Mouse (Mus musculus) hindbrain, embryonic 15.5 days (tissue): ENCODE data around the gene 2900026A02Rik. TPM values are rescaled to one million over a fixed set of nuclear protein-coding genes. Genes with fewer than 3 reads are reported as not detected.

Experiments used
- ATAC-seq: fragments of 200-750 bp; cut with Nextera tagmentation; 2 replicates; pipeline ENCODE4 v1.8.0; 2017; ENCODE audit warnings: low read depth, moderate number of reproducible peaks, moderate TSS enrichment; ENCODE audit not compliant: low FRiP score
- H3K27ac ChIP-seq: fragments of 300-500 bp; sonication (generic); replicated peaks from 2 replicates; pipeline ENCODE4 v1.5.1; 2015; ENCODE audit warnings: mild to moderate bottlenecking, inconsistent platforms
- H3K27me3 ChIP-seq: fragments of 300-500 bp; sonication (generic); 2 replicates; pipeline ENCODE4 v1.6.1; 2015; ENCODE audit warnings: control low read depth, inconsistent platforms
- H3K36me3 ChIP-seq: fragments of 300-500 bp; sonication (generic); 2 replicates; pipeline ENCODE4 v1.6.1; 2015; ENCODE audit warnings: control low read depth, inconsistent platforms
- H3K4me1 ChIP-seq: fragments of 300-500 bp; sonication (generic); replicated peaks from 2 replicates; pipeline ENCODE4 v1.6.1; 2015; ENCODE audit warnings: control low read depth, inconsistent platforms
- H3K4me2 ChIP-seq: fragments of 300-500 bp; sonication (generic); 2 replicates; pipeline ENCODE4 v1.6.1; 2015; ENCODE audit warnings: moderate library complexity, mild to moderate bottlenecking, inconsistent platforms
- H3K4me3 ChIP-seq: fragments of 300-500 bp; sonication (generic); 2 replicates; pipeline ENCODE4 v1.5.1; 2015; ENCODE audit warnings: mild to moderate bottlenecking, inconsistent platforms
- H3K9ac ChIP-seq: fragments of 300-500 bp; sonication (generic); 2 replicates; pipeline ENCODE4 v1.6.1; 2015; ENCODE audit warnings: inconsistent platforms
- H3K9me3 ChIP-seq: fragments of 300-500 bp; sonication (generic); 2 replicates; pipeline ENCODE4 v1.6.1; 2016; ENCODE audit warnings: control low read depth, inconsistent platforms
- WGBS: fragments of 180-500 bp; shearing (Covaris S2); methylation state at CpG from one replicate; pipeline ENCODE4 v1.1.7; 2015; 5-methylcytosine and 5-hydroxymethylcytosine counted together
- polyA plus RNA-seq: library from polyadenylated mRNA; unstranded; fragments of >200 nt; fragmentation: Nextera tagmentation; extraction: Ambion mirVana; gene quantifications from 2 replicates; pipeline ENCODE4 v1.2.1, GENCODE M21; 2015

2900026A02Rik gene
- polyA plus RNA-seq, 1 experiment from 2014 or later, result 3.9 TPM

DNA sequence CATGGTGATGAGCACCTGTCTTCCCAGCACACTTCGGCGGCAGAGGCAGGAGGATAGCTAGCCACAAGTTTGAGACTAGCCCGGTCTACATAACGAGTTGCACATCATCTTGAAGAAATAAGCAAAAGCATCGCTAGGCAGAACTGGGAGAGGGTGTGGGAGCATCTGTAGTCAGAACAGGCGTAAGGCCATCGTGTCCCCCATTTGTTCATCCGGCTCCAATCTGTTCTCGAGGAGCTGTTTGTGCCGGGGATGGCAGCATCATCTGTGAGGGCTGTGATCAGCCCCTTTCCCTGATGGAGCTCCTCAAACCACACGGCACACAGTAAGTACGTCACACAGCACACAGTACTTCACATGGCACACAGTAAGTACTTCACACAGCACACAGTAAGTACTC is 94.6 kb downstream of the 2900026A02Rik start:
- no peak overlapping the region for H3K27ac ChIP-seq
- 96% methylated on average over 12 of the region's 12 CpGs for WGBS
- H3K9me3 ChIP-seq, result no peaks in the 10 kb centered on the region; the same call in 1 of the 2 replicates
- no peak overlapping the region for H3K4me2 ChIP-seq
- no peak overlapping the region for H3K4me3 ChIP-seq
- H3K4me1 ChIP-seq, result no peaks in the 10 kb centered on the region
- no peak overlapping the region for H3K9ac ChIP-seq
- ATAC-seq, result no peak
- H3K36me3 ChIP-seq, result no peaks in the 10 kb centered on the region
- H3K27me3 ChIP-seq, result no peaks in the 10 kb centered on the region

DNA sequence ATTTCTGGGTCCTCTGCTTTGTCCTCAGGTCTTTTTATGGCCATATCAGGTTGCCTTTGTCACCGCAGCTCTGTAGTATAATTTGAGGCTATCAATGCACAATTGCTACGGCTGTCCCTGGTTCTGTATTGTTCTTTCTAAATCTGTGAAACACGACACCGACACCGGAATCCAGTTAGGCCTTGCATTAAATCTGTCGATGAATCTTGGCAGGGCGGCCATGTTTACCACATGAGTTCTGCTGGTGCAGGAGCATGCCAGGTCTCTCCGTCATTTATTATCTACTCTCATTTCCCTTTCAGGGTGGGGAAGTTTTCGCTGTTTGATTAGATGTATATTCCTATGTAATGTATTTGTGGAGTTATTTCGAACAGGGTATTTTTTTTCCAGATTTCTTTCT is 97.3 kb downstream of the 2900026A02Rik start:
- 79% methylated on average over 10 of the region's 10 CpGs for WGBS

DNA sequence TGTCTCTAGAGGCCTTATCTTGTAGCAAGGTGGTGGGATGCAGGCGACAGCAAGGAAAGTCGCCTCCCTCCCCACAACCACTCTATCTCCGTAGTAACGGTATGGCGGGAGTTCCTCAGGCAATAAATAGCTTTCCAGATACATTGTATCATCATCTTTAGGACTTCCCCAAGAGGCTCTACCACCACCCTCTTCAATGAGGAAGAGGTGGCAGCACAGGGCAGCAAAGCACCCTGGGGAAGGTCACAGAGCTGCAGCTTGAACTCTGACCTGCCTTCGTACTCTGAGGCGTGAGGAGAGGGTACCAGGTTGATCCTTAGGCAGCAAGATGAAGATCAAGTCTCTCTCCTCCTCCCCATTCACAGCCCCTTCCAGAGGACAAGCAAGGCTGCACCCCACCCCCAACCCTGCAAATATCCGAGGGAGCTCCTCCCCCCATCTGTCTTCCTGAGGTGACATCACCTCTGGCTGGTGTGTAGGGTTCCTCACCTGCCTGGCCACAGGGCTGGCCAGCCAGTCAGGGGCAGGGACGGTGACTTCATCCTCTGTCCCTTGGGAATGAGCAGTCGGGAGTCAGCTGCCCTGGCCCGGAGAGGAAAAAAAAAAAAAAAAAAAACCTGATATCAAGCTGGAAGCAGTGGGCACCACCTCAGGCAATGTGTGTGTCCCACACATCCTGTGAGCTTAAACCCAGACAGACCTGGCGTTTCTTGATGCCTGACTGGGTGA is 98.5 kb downstream of the 2900026A02Rik start:
- no peaks in the 10 kb centered on the region for H3K36me3 ChIP-seq
- no peak overlapping the region for H3K4me2 ChIP-seq
- H3K27me3 ChIP-seq, result no peaks in the 10 kb centered on the region
- no peak for ATAC-seq
- H3K4me1 ChIP-seq, result peaks cover 20% of the 10 kb centered on the region
- no peaks in the 10 kb centered on the region; the same call in 1 of the 2 replicates for H3K9me3 ChIP-seq
- H3K4me3 ChIP-seq, result no peak overlapping the region
- no peak overlapping the region for H3K27ac ChIP-seq
- WGBS, result 53% methylated on average over 12 of the region's 12 CpGs
- no peak overlapping the region for H3K9ac ChIP-seq

More for the DNA sequence above, 97.3 kb downstream of the 2900026A02Rik start:
- ATAC-seq, result no peak
- H3K36me3 ChIP-seq, result no peaks in the 10 kb centered on the region
- H3K27ac ChIP-seq, result no peak overlapping the region
- H3K9ac ChIP-seq, result no peak overlapping the region
- H3K27me3 ChIP-seq, result no peaks in the 10 kb centered on the region
- no peaks in the 10 kb centered on the region; the same call in 1 of the 2 replicates for H3K9me3 ChIP-seq
- H3K4me1 ChIP-seq, result peaks cover 20% of the 10 kb centered on the region
- no peak overlapping the region for H3K4me2 ChIP-seq
- no peak overlapping the region for H3K4me3 ChIP-seq

DNA sequence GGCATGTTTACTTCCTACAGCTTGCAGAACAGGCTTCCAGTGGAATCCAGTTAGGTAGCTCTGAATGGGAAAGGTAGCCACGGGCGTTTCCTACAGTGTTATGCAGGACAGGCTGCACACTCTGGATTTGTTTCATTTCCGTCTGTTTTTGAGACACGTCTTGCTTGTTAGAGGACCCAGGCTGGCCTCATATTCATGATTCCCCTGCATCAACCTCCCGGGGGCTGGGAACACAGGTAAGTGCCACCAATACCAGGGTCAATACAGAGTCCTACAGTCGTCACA is 99.5 kb downstream of the 2900026A02Rik start:
- H3K9me3 ChIP-seq, result no peaks in the 10 kb centered on the region; the same call in 1 of the 2 replicates
- WGBS, result 78% methylated on average over 6 of the region's 6 CpGs
- no peak for ATAC-seq

GRCm38 (mm10) chr5:113120741-113121590 is 100.1 kb downstream of the 2900026A02Rik start:
- Histone ChIP-seq H3K9ac (no peak overlapping the region), H3K4me1 (peaks cover 20% of the 10 kb centered on the region), H3K27me3 (no peaks in the 10 kb centered on the region), H3K4me3 (no peak overlapping the region), H3K27ac (no peak overlapping the region), H3K9me3 (no peaks in the 10 kb centered on the region; the same call in 1 of the 2 replicates), H3K36me3 (no peaks in the 10 kb centered on the region), H3K4me2 (no peak overlapping the region)
- ATAC-seq, result 0 out of 2 replicates have a peak, but pooled peaks have one; percentile 16
- WGBS, result 38% methylated on average over 15 of the region's 15 CpGs

More for the DNA sequence above, 99.5 kb downstream of the 2900026A02Rik start:
- Histone ChIP-seq H3K4me3 (no peak overlapping the region), H3K36me3 (no peaks in the 10 kb centered on the region), H3K27me3 (no peaks in the 10 kb centered on the region), H3K4me2 (no peak overlapping the region), H3K4me1 (peaks cover 20% of the 10 kb centered on the region), H3K9ac (no peak overlapping the region), H3K27ac (no peak overlapping the region)

DNA sequence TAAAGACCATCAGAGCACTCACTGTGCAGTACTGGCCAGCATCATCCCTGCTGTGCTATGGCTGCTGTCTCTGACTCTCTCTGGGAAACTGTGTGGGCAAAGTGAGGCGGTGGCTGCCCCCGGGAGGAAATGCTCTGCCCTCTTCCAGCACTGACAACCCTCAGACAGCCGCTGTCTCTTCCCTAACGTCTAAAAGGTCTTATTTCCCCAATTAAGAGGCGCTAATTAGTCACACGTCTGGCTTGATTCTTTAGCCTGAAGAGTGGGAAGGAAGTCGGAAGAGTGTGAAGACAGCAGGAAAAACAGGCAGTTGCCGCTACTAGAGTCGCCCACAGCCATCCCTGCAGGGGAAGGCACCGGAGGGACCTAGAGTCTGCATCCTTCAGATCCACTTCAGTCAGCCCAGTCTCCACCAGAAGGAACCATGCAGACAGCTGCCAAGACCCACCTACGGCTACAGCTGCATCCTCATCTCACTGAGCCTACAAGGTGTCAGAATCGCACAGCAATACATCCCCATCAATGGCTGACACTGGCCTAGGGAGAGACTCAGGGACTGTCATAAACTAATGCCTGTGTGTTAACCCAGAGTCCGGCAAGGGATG is 101.1 kb downstream of the 2900026A02Rik start:
- Histone ChIP-seq H3K9ac (no peak overlapping the region), H3K27ac (no peak overlapping the region), H3K9me3 (no peaks in the 10 kb centered on the region), H3K4me3 (no peak overlapping the region), H3K4me2 (no peak overlapping the region), H3K4me1 (peaks cover 20% of the 10 kb centered on the region), H3K36me3 (no peaks in the 10 kb centered on the region), H3K27me3 (no peaks in the 10 kb centered on the region)
- WGBS, result 38% methylated on average over 13 of the region's 13 CpGs
- no peak for ATAC-seq

DNA sequence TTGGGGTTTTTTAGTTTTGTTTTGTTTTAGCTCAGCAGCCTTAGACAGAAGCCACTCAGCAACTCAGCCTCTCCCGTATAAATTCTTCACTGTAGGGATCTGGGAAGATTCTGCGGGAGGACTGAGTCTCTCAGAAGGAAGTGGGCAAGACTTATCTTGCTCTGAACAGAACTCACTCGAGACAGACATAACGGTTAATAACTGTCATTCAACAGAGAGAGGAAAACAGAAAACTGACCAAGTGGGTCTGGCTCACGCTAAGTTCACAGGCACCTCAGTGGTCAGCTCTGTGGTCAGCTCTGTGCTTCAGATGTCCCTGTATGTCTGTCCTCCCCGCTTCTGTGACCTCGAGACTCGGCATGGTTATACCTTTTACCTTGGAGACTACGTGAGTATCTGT is 101.7 kb downstream of the 2900026A02Rik start:
- Histone ChIP-seq H3K36me3 (no peaks in the 10 kb centered on the region), H3K9me3 (no peaks in the 10 kb centered on the region), H3K4me2 (no peak overlapping the region), H3K27ac (no peak overlapping the region), H3K4me3 (no peak overlapping the region), H3K27me3 (no peaks in the 10 kb centered on the region), H3K4me1 (peaks cover 24% of the 10 kb centered on the region), H3K9ac (no peak overlapping the region)
- 80% methylated on average over 9 of the region's 9 CpGs for WGBS
- ATAC-seq, result no peak

DNA sequence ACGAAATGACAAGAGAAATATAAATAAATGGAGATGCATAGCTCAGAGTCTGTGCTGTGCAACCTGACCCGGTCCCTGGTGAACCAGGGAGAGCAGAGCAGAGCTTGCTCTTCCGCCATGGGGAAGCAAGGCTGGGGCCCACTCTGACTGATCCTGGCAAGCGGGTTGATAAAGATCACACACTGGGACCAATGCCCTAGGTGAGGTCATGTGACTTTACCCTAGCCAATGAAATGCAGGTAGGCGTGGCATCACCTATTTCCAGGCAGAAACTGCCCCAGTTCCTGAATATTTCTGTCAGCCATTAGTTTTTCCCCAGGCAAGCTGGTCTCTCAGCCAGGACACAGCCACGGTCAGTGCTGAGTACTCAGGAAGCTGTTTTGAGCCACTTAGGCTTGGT is 102.3 kb downstream of the 2900026A02Rik start:
- WGBS, result 71% methylated on average over 6 of the region's 6 CpGs
- H3K27ac ChIP-seq, result no peak overlapping the region
- H3K4me3 ChIP-seq, result no peak overlapping the region
- H3K27me3 ChIP-seq, result no peaks in the 10 kb centered on the region
- no peaks in the 10 kb centered on the region for H3K9me3 ChIP-seq
- H3K4me2 ChIP-seq, result no peak overlapping the region
- H3K36me3 ChIP-seq, result no peaks in the 10 kb centered on the region
- peaks cover 30% of the 10 kb centered on the region for H3K4me1 ChIP-seq
- no peak overlapping the region for H3K9ac ChIP-seq
- ATAC-seq, result no peak

DNA sequence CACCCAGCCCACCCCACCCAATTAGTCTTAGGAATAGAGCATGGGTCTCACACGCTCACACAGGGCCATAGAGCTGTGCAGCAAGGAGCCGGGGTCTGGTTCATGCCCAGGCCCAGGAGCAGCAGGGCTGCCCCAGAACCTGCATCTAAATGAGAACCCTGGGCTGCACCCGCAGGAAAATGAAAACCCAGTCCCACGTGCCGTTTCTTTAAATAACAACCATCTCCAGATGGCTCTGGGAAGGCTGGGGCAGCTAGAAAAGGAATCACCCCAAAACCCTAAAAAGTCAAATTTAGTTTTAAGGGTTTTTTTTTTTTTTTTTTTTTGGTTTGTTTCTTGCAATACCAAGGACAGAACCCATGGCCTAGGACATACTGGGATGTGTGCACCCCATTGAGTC is 103.7 kb downstream of the 2900026A02Rik start:
- Histone ChIP-seq H3K9ac (no peak overlapping the region), H3K4me2 (no peak overlapping the region), H3K36me3 (no peaks in the 10 kb centered on the region), H3K4me1 (peaks cover 30% of the 10 kb centered on the region), H3K27me3 (no peaks in the 10 kb centered on the region), H3K4me3 (no peak overlapping the region), H3K27ac (no peak overlapping the region), H3K9me3 (no peaks in the 10 kb centered on the region)
- 63% methylated on average over 5 of the region's 5 CpGs for WGBS
- ATAC-seq, result no peak

GRCm38 (mm10) chr5:113115896-113116295 is 105.1 kb downstream of the 2900026A02Rik start:
- H3K9me3 ChIP-seq, result no peaks in the 10 kb centered on the region
- no peaks in the 10 kb centered on the region for H3K27me3 ChIP-seq
- WGBS, result 67% methylated on average over 10 of the region's 10 CpGs
- H3K4me1 ChIP-seq, result peaks cover 31% of the 10 kb centered on the region
- no peak overlapping the region for H3K9ac ChIP-seq
- H3K36me3 ChIP-seq, result no peaks in the 10 kb centered on the region
- ATAC-seq, result no peak
- H3K4me3 ChIP-seq, result no peak overlapping the region
- no peak overlapping the region for H3K27ac ChIP-seq
- no peak overlapping the region for H3K4me2 ChIP-seq

DNA sequence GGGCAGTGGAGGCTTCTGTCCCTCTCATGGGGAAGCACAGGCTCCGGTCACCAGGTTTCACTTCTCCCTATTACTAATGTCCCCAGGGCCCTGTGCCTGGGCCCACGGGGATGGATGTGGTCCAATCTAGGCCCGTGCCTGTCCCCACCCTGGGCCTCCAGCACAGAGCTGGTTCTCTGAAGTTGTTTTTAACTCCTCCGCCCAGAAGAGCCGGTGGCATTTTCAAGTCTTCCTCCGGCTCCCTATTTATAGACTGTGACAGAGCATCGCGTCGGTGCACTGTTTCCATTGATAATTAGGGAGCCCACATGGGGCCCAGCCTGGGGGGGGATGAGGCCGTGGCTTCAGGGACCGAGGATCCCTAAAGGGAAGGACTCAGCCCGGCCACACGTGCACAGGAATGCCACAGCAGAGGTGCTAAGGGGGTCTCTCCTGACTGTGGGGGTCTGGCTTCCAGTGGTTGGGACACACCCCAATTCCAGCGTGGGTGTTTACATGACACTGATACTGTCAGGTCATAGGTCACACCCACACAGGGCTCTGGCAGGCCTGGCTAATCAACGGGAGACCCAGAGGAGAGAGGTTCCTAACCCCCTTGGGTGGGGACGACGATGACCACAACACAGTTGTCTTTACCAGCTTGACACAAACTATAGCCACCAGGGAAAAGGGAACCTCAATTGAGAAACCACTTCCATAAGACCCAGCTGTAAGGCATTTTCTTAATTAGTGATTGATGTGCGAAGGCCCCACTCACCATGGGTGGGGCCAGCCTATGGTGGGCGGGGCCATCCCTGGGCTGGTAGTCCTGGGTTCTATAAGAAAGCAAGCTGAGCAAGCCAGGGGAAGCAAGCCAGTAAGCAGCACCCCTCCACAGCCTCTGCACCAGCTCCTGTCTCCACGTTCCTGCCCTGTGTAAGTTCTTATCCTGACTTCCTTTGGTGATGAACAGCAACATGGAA is 106.5 kb downstream of the 2900026A02Rik start:
- peaks cover 23% of the 10 kb centered on the region for H3K4me1 ChIP-seq
- no peaks in the 10 kb centered on the region for H3K9me3 ChIP-seq
- no peak overlapping the region for H3K27ac ChIP-seq
- no peak for ATAC-seq
- H3K36me3 ChIP-seq, result no peaks in the 10 kb centered on the region
- H3K4me3 ChIP-seq, result no peak overlapping the region
- no peak overlapping the region for H3K9ac ChIP-seq
- WGBS, result 44% methylated on average over 20 of the region's 20 CpGs
- H3K4me2 ChIP-seq, result no peak overlapping the region
- H3K27me3 ChIP-seq, result no peaks in the 10 kb centered on the region
